Mouse (Mus musculus): Measurements from ENCODE around the gene Zfp704. TPM values are rescaled to one million over a fixed set of nuclear protein-coding genes. Genes with fewer than 3 reads are reported as not detected.

The Zfp704 gene
- polyA plus RNA-seq, 1 experiment from 2014 or later: 9.5 TPM

GRCm38 (mm10) chr3:9499994-9500553 lies 109.8 kb downstream of the Zfp704 start:
- Histone ChIP-seq H3K4me3 (replicated peaks; ENCODE audit: low read length) (no peak overlapping the region), H3K9ac (ENCODE audit: low read length) (peak overlapping the region; percentile 6; the same call in 1 of the 2 replicates), H3K9me3 (replicated peaks; ENCODE audit: control insufficient read depth, low read length) (no peaks in the 10 kb centered on the region), H3K4me1 (ENCODE audit: control insufficient read depth, insufficient read depth, low read length) (peaks cover 24% of the 10 kb centered on the region), H3K36me3 (ENCODE audit: control insufficient read depth, insufficient read depth, low read length) (no peaks in the 10 kb centered on the region), H3K27me3 (ENCODE audit: control insufficient read depth, insufficient read depth, low read length) (no peaks in the 10 kb centered on the region), H3K27ac (ENCODE audit: low read length) (peak overlapping the region; percentile 86), H3K4me2 (ENCODE audit: low read depth, low read length) (peak overlapping the region; percentile 14; the same call in 1 of the 2 replicates)
- peak; percentile 26 for ATAC-seq (ENCODE audit: insufficient read depth, low FRiP score)
- 47% methylated on average over 8 of the region's 8 CpGs for WGBS

GRCm38 (mm10) chr3:9499489-9499888 lies 110.4 kb downstream of the Zfp704 start:
- H3K9ac ChIP-seq (ENCODE audit: low read length): 0 out of 2 replicates have a peak overlapping the region, but pooled peaks have one; percentile 31
- peaks cover 24% of the 10 kb centered on the region for H3K4me1 ChIP-seq (ENCODE audit: control insufficient read depth, insufficient read depth, low read length)

GRCm38 (mm10) chr3:9497260-9497659 lies 112.6 kb downstream of the Zfp704 start:
- H3K27me3 ChIP-seq (ENCODE audit: control insufficient read depth, insufficient read depth, low read length): no peaks in the 10 kb centered on the region
- no peak overlapping the region for H3K27ac ChIP-seq (ENCODE audit: low read length)
- ATAC-seq (ENCODE audit: insufficient read depth, low FRiP score): no peak
- H3K9ac ChIP-seq (ENCODE audit: low read length): no peak overlapping the region
- no peak overlapping the region for H3K4me2 ChIP-seq (ENCODE audit: low read depth, low read length)
- no peaks in the 10 kb centered on the region for H3K36me3 ChIP-seq (ENCODE audit: control insufficient read depth, insufficient read depth, low read length)
- WGBS: 46% methylated on average over 5 of the region's 5 CpGs
- H3K4me1 ChIP-seq (ENCODE audit: control insufficient read depth, insufficient read depth, low read length): peaks cover 24% of the 10 kb centered on the region
- H3K9me3 ChIP-seq (replicated peaks; ENCODE audit: control insufficient read depth, low read length): no peaks in the 10 kb centered on the region
- H3K4me3 ChIP-seq (replicated peaks; ENCODE audit: low read length): no peak overlapping the region

More at GRCm38 (mm10) chr3:9499489-9499888, 110.4 kb downstream of the Zfp704 start:
- no peak overlapping the region for H3K4me3 ChIP-seq (replicated peaks; ENCODE audit: low read length)
- no peaks in the 10 kb centered on the region for H3K27me3 ChIP-seq (ENCODE audit: control insufficient read depth, insufficient read depth, low read length)
- H3K27ac ChIP-seq (ENCODE audit: low read length): peak overlapping the region; percentile 86
- H3K36me3 ChIP-seq (ENCODE audit: control insufficient read depth, insufficient read depth, low read length): no peaks in the 10 kb centered on the region
- no peaks in the 10 kb centered on the region for H3K9me3 ChIP-seq (replicated peaks; ENCODE audit: control insufficient read depth, low read length)
- peak overlapping the region; percentile 12 for H3K4me2 ChIP-seq (ENCODE audit: low read depth, low read length)
- ATAC-seq (ENCODE audit: insufficient read depth, low FRiP score): no peak
- 22% methylated on average over 5 of the region's 5 CpGs for WGBS

- Histone ChIP-seq H3K9me3 (replicated peaks; ENCODE audit: control insufficient read depth, low read length) (no peaks in the 10 kb centered on the region), H3K4me1 (ENCODE audit: control insufficient read depth, insufficient read depth, low read length) (no peaks in the 10 kb centered on the region), H3K27ac (ENCODE audit: low read length) (no peak overlapping the region), H3K9ac (ENCODE audit: low read length) (no peak overlapping the region), H3K4me2 (ENCODE audit: low read depth, low read length) (no peak overlapping the region), H3K4me3 (replicated peaks; ENCODE audit: low read length) (no peak overlapping the region), H3K36me3 (ENCODE audit: control insufficient read depth, insufficient read depth, low read length) (no peaks in the 10 kb centered on the region), H3K27me3 (ENCODE audit: control insufficient read depth, insufficient read depth, low read length) (no peaks in the 10 kb centered on the region)
- 74% methylated on average over 4 of the region's 4 CpGs for WGBS
- no peak for ATAC-seq (ENCODE audit: insufficient read depth, low FRiP score)
Observed at GRCm38 (mm10) chr3:9491766-9492283, 118.1 kb downstream of the Zfp704 start.

- WGBS: 84% methylated on average over 4 of the region's 4 CpGs
- no peak for ATAC-seq (ENCODE audit: insufficient read depth, low FRiP score)
- Histone ChIP-seq H3K4me1 (ENCODE audit: control insufficient read depth, insufficient read depth, low read length) (peaks cover 3% of the 10 kb centered on the region; the same call in 1 of the 2 replicates), H3K4me3 (replicated peaks; ENCODE audit: low read length) (no peak overlapping the region), H3K27me3 (ENCODE audit: control insufficient read depth, insufficient read depth, low read length) (no peaks in the 10 kb centered on the region), H3K27ac (ENCODE audit: low read length) (no peak overlapping the region), H3K4me2 (ENCODE audit: low read depth, low read length) (no peak overlapping the region), H3K9me3 (replicated peaks; ENCODE audit: control insufficient read depth, low read length) (no peaks in the 10 kb centered on the region), H3K9ac (ENCODE audit: low read length) (no peak overlapping the region), H3K36me3 (ENCODE audit: control insufficient read depth, insufficient read depth, low read length) (no peaks in the 10 kb centered on the region)
Observed at GRCm38 (mm10) chr3:9487644-9488043, 122.2 kb downstream of the Zfp704 start.

- Histone ChIP-seq H3K9ac (ENCODE audit: low read length) (no peak overlapping the region), H3K27me3 (ENCODE audit: control insufficient read depth, insufficient read depth, low read length) (no peaks in the 10 kb centered on the region), H3K4me1 (ENCODE audit: control insufficient read depth, insufficient read depth, low read length) (peaks cover 5% of the 10 kb centered on the region), H3K27ac (ENCODE audit: low read length) (no peak overlapping the region), H3K4me2 (ENCODE audit: low read depth, low read length) (no peak overlapping the region), H3K4me3 (replicated peaks; ENCODE audit: low read length) (no peak overlapping the region), H3K9me3 (replicated peaks; ENCODE audit: control insufficient read depth, low read length) (no peaks in the 10 kb centered on the region), H3K36me3 (ENCODE audit: control insufficient read depth, insufficient read depth, low read length) (no peaks in the 10 kb centered on the region)
- ATAC-seq (ENCODE audit: insufficient read depth, low FRiP score): no peak
- WGBS: 74% methylated on average over 3 of the region's 3 CpGs
Observed at GRCm38 (mm10) chr3:9485506-9485905, 124.4 kb downstream of the Zfp704 start.

DNA sequence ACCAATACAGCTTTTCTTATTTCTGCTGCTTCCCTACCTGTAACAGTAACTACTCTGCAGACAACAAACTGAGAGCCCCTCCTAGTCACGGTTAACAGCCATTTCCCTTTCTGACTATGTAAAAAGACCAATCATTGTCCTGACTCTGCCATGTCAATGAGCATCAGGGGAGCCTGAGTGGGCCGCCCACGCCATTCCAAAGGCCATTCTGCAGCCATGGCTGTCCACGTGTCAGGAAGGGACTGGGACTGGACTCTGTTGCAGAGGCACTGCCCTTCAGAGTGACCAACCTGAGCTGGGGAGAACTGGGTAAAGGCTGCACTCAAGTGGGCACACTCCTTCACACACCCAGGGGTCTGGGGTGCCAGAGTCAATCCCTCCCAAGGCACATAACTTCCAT lies 127.9 kb downstream of the Zfp704 start:
- H3K27ac ChIP-seq (ENCODE audit: low read length): no peak overlapping the region
- H3K9me3 ChIP-seq (replicated peaks; ENCODE audit: control insufficient read depth, low read length): no peaks in the 10 kb centered on the region
- no peak overlapping the region for H3K4me3 ChIP-seq (replicated peaks; ENCODE audit: low read length)
- H3K36me3 ChIP-seq (ENCODE audit: control insufficient read depth, insufficient read depth, low read length): no peaks in the 10 kb centered on the region
- H3K4me2 ChIP-seq (ENCODE audit: low read depth, low read length): no peak overlapping the region
- WGBS: 83% methylated on average over 4 of the region's 4 CpGs
- peaks cover 5% of the 10 kb centered on the region for H3K4me1 ChIP-seq (ENCODE audit: control insufficient read depth, insufficient read depth, low read length)
- H3K27me3 ChIP-seq (ENCODE audit: control insufficient read depth, insufficient read depth, low read length): no peaks in the 10 kb centered on the region
- no peak overlapping the region for H3K9ac ChIP-seq (ENCODE audit: low read length)
- no peak for ATAC-seq (ENCODE audit: insufficient read depth, low FRiP score)

DNA sequence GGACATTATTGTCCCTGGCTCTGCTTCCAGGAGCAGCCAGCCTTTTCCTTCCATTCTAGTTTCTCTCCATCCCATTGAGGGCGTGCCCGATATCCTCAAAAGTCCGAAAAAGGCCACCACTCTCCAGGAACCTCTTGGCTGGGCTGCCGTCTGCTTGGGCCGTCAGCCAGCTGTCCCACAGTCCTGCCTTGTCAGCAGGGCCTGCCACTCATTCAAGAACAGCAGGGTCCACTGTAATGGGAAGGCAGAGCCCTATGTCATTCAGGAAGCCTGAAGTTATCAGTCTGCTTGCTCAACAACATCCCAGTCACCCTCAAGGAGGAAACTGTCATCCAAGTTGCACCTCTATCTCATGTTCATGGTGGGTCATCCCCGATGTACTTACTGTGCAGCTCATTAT lies 128.5 kb downstream of the Zfp704 start:
- no peaks in the 10 kb centered on the region for H3K27me3 ChIP-seq (ENCODE audit: control insufficient read depth, insufficient read depth, low read length)
- H3K36me3 ChIP-seq (ENCODE audit: control insufficient read depth, insufficient read depth, low read length): no peaks in the 10 kb centered on the region
- H3K9me3 ChIP-seq (replicated peaks; ENCODE audit: control insufficient read depth, low read length): no peaks in the 10 kb centered on the region
- H3K27ac ChIP-seq (ENCODE audit: low read length): no peak overlapping the region
- no peak overlapping the region for H3K4me2 ChIP-seq (ENCODE audit: low read depth, low read length)
- 83% methylated on average over 6 of the region's 6 CpGs for WGBS
- H3K4me3 ChIP-seq (replicated peaks; ENCODE audit: low read length): no peak overlapping the region
- peaks cover 5% of the 10 kb centered on the region for H3K4me1 ChIP-seq (ENCODE audit: control insufficient read depth, insufficient read depth, low read length)
- no peak for ATAC-seq (ENCODE audit: insufficient read depth, low FRiP score)
- no peak overlapping the region for H3K9ac ChIP-seq (ENCODE audit: low read length)

DNA sequence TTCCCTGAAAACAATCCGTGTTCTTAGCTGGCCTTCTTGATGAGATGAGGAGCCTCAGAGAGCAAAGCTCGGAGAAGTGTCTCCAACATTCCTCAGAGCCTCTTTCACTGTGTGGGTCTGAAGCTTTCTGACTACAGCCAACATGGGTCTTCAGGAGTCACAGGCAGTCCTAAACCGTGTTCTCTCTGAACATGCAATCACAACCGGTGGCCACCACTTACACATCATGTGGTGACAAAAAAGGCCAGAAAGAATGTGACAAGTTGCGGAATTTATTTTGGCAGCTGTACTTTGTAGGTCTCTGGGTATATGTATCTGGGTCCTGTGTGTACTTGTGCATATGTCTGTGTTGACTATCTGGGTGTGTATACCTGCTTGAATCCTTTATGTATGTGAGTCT lies 128.9 kb downstream of the Zfp704 start:
- Histone ChIP-seq H3K9me3 (replicated peaks; ENCODE audit: control insufficient read depth, low read length) (no peaks in the 10 kb centered on the region), H3K36me3 (ENCODE audit: control insufficient read depth, insufficient read depth, low read length) (no peaks in the 10 kb centered on the region), H3K27ac (ENCODE audit: low read length) (no peak overlapping the region), H3K4me2 (ENCODE audit: low read depth, low read length) (no peak overlapping the region), H3K4me1 (ENCODE audit: control insufficient read depth, insufficient read depth, low read length) (peaks cover 5% of the 10 kb centered on the region), H3K27me3 (ENCODE audit: control insufficient read depth, insufficient read depth, low read length) (no peaks in the 10 kb centered on the region), H3K9ac (ENCODE audit: low read length) (no peak overlapping the region), H3K4me3 (replicated peaks; ENCODE audit: low read length) (no peak overlapping the region)
- WGBS: 87% methylated on average over 5 of the region's 5 CpGs
- no peak for ATAC-seq (ENCODE audit: insufficient read depth, low FRiP score)

Measured in stomach, embryonic 16.5 days (tissue).